Mouse (Mus musculus) kidney, embryonic 14.5 days (tissue): Measurements from ENCODE around the gene Plk2. TPM values are rescaled to one million over a fixed set of nuclear protein-coding genes. Genes with fewer than 3 reads are reported as not detected.

ENCODE experiments used
- ATAC-seq: fragments of 200-750 bp; cut with Nextera tagmentation; 2 replicates; pipeline ENCODE4 v1.8.0; 2017; ENCODE audit warnings: moderate number of reproducible peaks, mild to moderate bottlenecking, moderate TSS enrichment, moderate library complexity; ENCODE audit not compliant: low FRiP score, low TSS enrichment
- H3K27ac ChIP-seq: fragments of 300-500 bp; sonication (generic); 2 replicates; pipeline ENCODE4 v1.5.1; 2014; ENCODE audit warnings: low read depth, mild to moderate bottlenecking, low read length, moderate library complexity, mixed read lengths
- H3K27me3 ChIP-seq: fragments of 300-500 bp; sonication (generic); 2 replicates; pipeline ENCODE4 v1.6.1; 2014; ENCODE audit warnings: mild to moderate bottlenecking, low read length; ENCODE audit not compliant: control insufficient read depth, insufficient read depth
- H3K36me3 ChIP-seq: fragments of 300-500 bp; sonication (generic); 2 replicates; pipeline ENCODE4 v1.6.1; 2014; ENCODE audit warnings: low read length, mixed read lengths; ENCODE audit not compliant: control insufficient read depth, insufficient read depth
- H3K4me1 ChIP-seq: fragments of 300-500 bp; sonication (generic); 2 replicates; pipeline ENCODE4 v1.6.1; 2014; ENCODE audit warnings: low read length, mixed read lengths; ENCODE audit not compliant: control insufficient read depth, insufficient read depth
- H3K4me2 ChIP-seq: fragments of 300-500 bp; sonication (generic); replicated peaks from 2 replicates; pipeline ENCODE4 v1.6.1; 2014; ENCODE audit warnings: low read depth, mild to moderate bottlenecking, low read length
- H3K4me3 ChIP-seq: fragments of 300-500 bp; sonication (generic); 2 replicates; pipeline ENCODE4 v1.5.1; 2014; ENCODE audit warnings: mild to moderate bottlenecking, low read length
- H3K9ac ChIP-seq: fragments of 300-500 bp; sonication (generic); 2 replicates; pipeline ENCODE4 v1.6.1; 2014; ENCODE audit warnings: low read depth, mild to moderate bottlenecking, low read length, moderate library complexity
- H3K9me3 ChIP-seq: fragments of 300-500 bp; sonication (generic); 2 replicates; pipeline ENCODE4 v1.6.1; 2016; ENCODE audit warnings: low read length; ENCODE audit not compliant: control insufficient read depth
- WGBS: fragments of 180-500 bp; shearing (Covaris S2); extraction: QIAGEN DNeasy Blood & Tissue Kit; methylation state at CpG from one replicate; pipeline ENCODE4 v1.1.7; 2014; 5-methylcytosine and 5-hydroxymethylcytosine counted together
- polyA plus RNA-seq: library from polyadenylated mRNA; unstranded; fragments of >200 nt; fragmentation: Nextera tagmentation; extraction: Ambion mirVana; gene quantifications from 2 replicates; pipeline ENCODE4 v1.2.1, GENCODE M21; 2014

Plk2 gene
- polyA plus RNA-seq, 1 experiment from 2014 or later: 88.0 TPM

- H3K36me3 ChIP-seq: no peaks in the 10 kb centered on the region
- H3K4me1 ChIP-seq: peaks cover 5% of the 10 kb centered on the region
- no peaks in the 10 kb centered on the region for H3K27me3 ChIP-seq
- no peaks in the 10 kb centered on the region for H3K9me3 ChIP-seq
- no peak overlapping the region for H3K9ac ChIP-seq
- 81% methylated on average over 4 of the region's 4 CpGs for WGBS
- H3K27ac ChIP-seq: no peak overlapping the region
- no peak overlapping the region for H3K4me2 ChIP-seq
- ATAC-seq: no peak
- H3K4me3 ChIP-seq: no peak overlapping the region
Observed at GRCm38 (mm10) chr13:110450056-110450455, 55.2 kb downstream of the Plk2 start.

Other genes with a start within 250 kb of the Plk2 start
- gene Rab3c, start 114.0 kb upstream of the Plk2 start, polyA plus RNA-seq: not detected in 2 replicates
- 0.14 TPM in 1 of 2 replicates, not detected in the other for gene Gapt, start 37.8 kb upstream of the Plk2 start, polyA plus RNA-seq